Mouse (Mus musculus) cerebellum, adult 2 months (tissue): ENCODE measurements around the gene Tdp1.

Source experiments
- CTCF ChIP-seq: fragments of 200-500 bp; IDR thresholded peaks from 2 replicates; pipeline ENCODE4 v1.5.1; 2011; ENCODE audit warnings: low read depth, mild to moderate bottlenecking, control low read depth, low read length, moderate library complexity, borderline replicate concordance; ENCODE audit not compliant: insufficient read depth
- POLR2A ChIP-seq: fragments of 200-500 bp; IDR thresholded peaks from 2 replicates; pipeline ENCODE4 v1.6.1; 2011; ENCODE audit warnings: low read length, control low read depth, borderline replicate concordance; ENCODE audit not compliant: insufficient read depth

GRCm38 (mm10) chr12:99938476-99938875, 54.2 kb downstream of the Tdp1 start:
- TF ChIP-seq CTCF (no peak), POLR2A (no peak)
